Mouse (Mus musculus) midbrain, embryonic 11.5 days (tissue): ENCODE results near the gene Anapc15-ps. TPM values are rescaled to one million over a fixed set of nuclear protein-coding genes. Genes with fewer than 3 reads are reported as not detected.

Source experiments
- polyA plus RNA-seq: library from polyadenylated mRNA; unstranded; fragments of >200 nt; fragmentation: Nextera tagmentation; extraction: Ambion mirVana; gene quantifications from 2 replicates; pipeline ENCODE4 v1.2.1, GENCODE M21; 2014

Gene Anapc15-ps
- polyA plus RNA-seq, 1 experiment from 2014 or later: not detected

Other genes with a start within 250 kb of the Anapc15-ps start
- gene Mrpl42, start 171.5 kb downstream of the Anapc15-ps start, polyA plus RNA-seq: 316 and 343 TPM in 2 replicates
- gene Ube2n, start 158.3 kb downstream of the Anapc15-ps start, polyA plus RNA-seq: 518 and 522 TPM in 2 replicates
- gene Nudt4, start 109.3 kb downstream of the Anapc15-ps start, polyA plus RNA-seq: 141 and 148 TPM in 2 replicates
- gene Gm33543, start 169.5 kb upstream of the Anapc15-ps start, polyA plus RNA-seq: not detected in 2 replicates